In genomic region chr16:85549971-85550567, GRCm38 (mm10) we compare ENCODE assay signal across 7 mouse cellular contexts. TPM values are rescaled to one million over a fixed set of nuclear protein-coding genes. Genes with fewer than 3 reads are reported as not detected.
DNase-seq lines count a peak whose midpoint lies in the region; ATAC-seq and TF ChIP-seq lines count a peak whose summit lies in the region.

No protein-coding gene starts in this region.

- no peaks in the 10 kb centered on the region for H3K27me3 ChIP-seq in intestine, postnatal 0 days (replicated peaks; ENCODE audit: control insufficient read depth, insufficient read depth, low read length)

- WGBS in intestine, postnatal 0 days, result 5% methylated on average over 25 of the region's 25 CpGs
- 2% methylated on average over 25 of the region's 25 CpGs for WGBS in lung, adult 2 months

- no peaks in the 10 kb centered on the region for H3K9me3 ChIP-seq in intestine, postnatal 0 days (ENCODE audit: control insufficient read depth)

- H3K9ac ChIP-seq in intestine, postnatal 0 days (ENCODE audit: low read depth, low read length), result peak overlapping the region; percentile 40

- no peak for ATAC-seq in intestine, postnatal 0 days

- no peaks in the 10 kb centered on the region; the same call in 1 of the 2 replicates for H3K4me1 ChIP-seq in intestine, postnatal 0 days (replicated peaks; ENCODE audit: control insufficient read depth, insufficient read depth, low read length)
- no peaks in the 10 kb centered on the region for H3K4me1 ChIP-seq in lung, adult 2 months (ENCODE audit: control insufficient read depth, insufficient read depth, low read length)

- peak overlapping the region; percentile 35; the same call in 1 of the 2 replicates for H3K27ac ChIP-seq in intestine, postnatal 0 days (ENCODE audit: low read depth, low read length)

- TF ChIP-seq CTCF in intestine, postnatal 0 days (IDR thresholded peaks at IDR 0.05; ENCODE audit: low read depth), result no peak
- no peak for TF ChIP-seq CTCF in lung, adult 2 months (IDR thresholded peaks at IDR 0.05; ENCODE audit: insufficient read depth, low read length)

- TF ChIP-seq POLR2A in lung, adult 2 months (IDR thresholded peaks at IDR 0.05; ENCODE audit: borderline replicate concordance, extremely low read depth, low read depth, low read length), result peak; percentile 87; the same call in 1 of the 2 replicates

- peak overlapping the region; percentile 37 for H3K4me3 ChIP-seq in intestine, postnatal 0 days (ENCODE audit: low read depth, low read length)
- peak overlapping the region; percentile 79 for H3K4me3 ChIP-seq in lung, adult 2 months (replicated peaks; ENCODE audit: extremely low read depth, low read depth, low read length)

- peak overlapping the region; percentile 60 for H3K4me2 ChIP-seq in intestine, postnatal 0 days (replicated peaks; ENCODE audit: low read depth)

- H3K36me3 ChIP-seq in intestine, postnatal 0 days (ENCODE audit: control insufficient read depth, insufficient read depth), result no peaks in the 10 kb centered on the region

- peak; percentile 24 for DNase-seq in ES-CJ7 (ENCODE audit: low read depth, low spot score)
- DNase-seq in adrenal gland, postnatal 14 days, result peak; percentile 38
- peak; percentile 10 to 16 for DNase-seq in gastrocnemius, postnatal 4 days (ENCODE audit: low spot score in 2 of 2)
- peak; percentile 42 for DNase-seq in lung, adult 2 months
- DNase-seq in retina, postnatal 1 day, result peak; percentile 58
- DNase-seq in spleen, postnatal 14 days (ENCODE audit: low spot score in 2 of 2), result no peak

RNA-seq across cellular contexts. Expression of gene Cyyr1, which starts 3.1 kb away (rescaled TPM):
- total RNA-seq in adrenal gland, postnatal 14 days (2021), result 28.2 and 31.1 TPM in 2 replicates
- 10 to 100 TPM in 1 of 2 experiments, 1 to 10 TPM in 1; 9.5 to 11.2 TPM for total RNA-seq in gastrocnemius, postnatal 4 days (2021)
- 2.5 and 2.7 TPM in 2 replicates for polyA plus RNA-seq in intestine, postnatal 0 days (2015; fragmentation: Nextera tagmentation; extraction: Ambion mirVana)
- 93.4 and 113 TPM in 2 replicates for polyA plus RNA-seq in lung, adult 2 months (2012; rRNA removed)

Comparison
In these comparisons a context has a peak if more than half of its experiments do, and no peak if none do; other contexts are left out.
1. DNase-seq: peak in ES-CJ7 (single experiment), adrenal gland, postnatal 14 days (single experiment), gastrocnemius, postnatal 4 days (2 of 2), lung, adult 2 months (single experiment) and retina, postnatal 1 day (single experiment); none in spleen, postnatal 14 days (0 of 2).